ENCODE assay signal across 15 mouse cellular contexts in the genomic region with DNA sequence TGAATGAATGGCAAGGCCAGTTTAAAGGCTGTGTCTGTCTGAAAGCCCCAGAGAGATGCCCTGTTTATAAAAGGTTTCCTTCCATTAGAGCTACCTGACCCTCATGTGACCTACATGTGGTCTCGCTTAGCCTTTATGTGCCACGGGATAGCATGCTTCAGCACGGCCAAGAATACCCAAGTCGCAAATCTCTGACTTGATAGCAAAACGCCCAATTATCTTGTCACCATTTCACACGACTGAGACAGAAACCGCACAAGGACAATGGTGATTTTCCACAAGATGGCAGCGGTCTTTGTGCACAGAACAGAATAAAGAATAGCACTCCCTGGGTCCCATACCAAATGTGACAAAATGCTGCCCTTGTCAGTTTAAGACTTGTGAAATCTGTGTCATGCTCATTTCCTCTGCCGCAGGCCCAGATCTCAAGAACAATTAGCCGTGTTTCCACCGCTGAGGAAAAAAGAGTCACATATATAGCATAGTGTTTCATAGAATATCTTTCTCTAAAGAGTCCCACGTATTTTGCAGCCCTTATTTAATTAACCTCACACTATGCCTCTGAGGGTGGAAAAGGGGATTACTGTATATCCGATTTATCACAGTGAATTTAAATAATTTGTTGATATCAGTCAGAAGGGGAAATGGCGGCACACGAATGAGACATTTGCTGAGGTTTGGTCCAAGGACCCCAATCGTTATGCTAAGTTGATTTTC.
A peak's percentile ranks its signal among the peaks of the same experiment; 100 is the strongest.
DNase-seq lines count a peak whose midpoint lies in the region; ATAC-seq lines count a peak whose summit lies in the region.
"Had no signal": no experiment of that assay in that cellular context is flagged by ENCODE, and none has a peak within 500 bp of the region (broad histone marks: within the 10 kb centered on the region; RNA-seq: fewer than 3 reads in every experiment).

No protein-coding gene starts in this region.

- intact Hi-C loops in gastrocnemius, postnatal 14 days (cut with DNase I; ENCODE audit: low total_unique reads), result no loop called here

- H3K27ac ChIP-seq in forebrain, embryonic 16.5 days (ENCODE audit: low read length), result no peak overlapping the region
- H3K27ac ChIP-seq in limb, embryonic 11.5 days (replicated peaks; ENCODE audit: low read depth, low read length), result no peak overlapping the region
- H3K27ac ChIP-seq in neural tube, embryonic 14.5 days (ENCODE audit: low read depth, low read length), result no peak overlapping the region
- H3K27ac ChIP-seq: layer of hippocampus, adult 2 months had no signal

- H3K4me3 ChIP-seq in forebrain, embryonic 16.5 days (replicated peaks; ENCODE audit: low read length), result no peak overlapping the region
- H3K4me3 ChIP-seq in limb, embryonic 11.5 days (ENCODE audit: low read depth, low read length), result no peak overlapping the region
- H3K4me3 ChIP-seq in neural tube, embryonic 14.5 days (ENCODE audit: low read depth, low read length), result no peak overlapping the region
- H3K4me3 ChIP-seq: layer of hippocampus, adult 2 months; megakaryocyte, embryonic 14.5 days had no signal

- DNase-seq in embryo, embryonic 9.5 days (ENCODE audit: extremely low spot score), result peak; percentile 54
- peak; percentile 55 for DNase-seq in limb, embryonic 11.5 days (ENCODE audit: low spot score)
- no peak for DNase-seq in gastrocnemius, postnatal 14 days
- DNase-seq in layer of hippocampus, adult 8-10 months (ENCODE audit: low spot score in 2 of 2), result no peak
- no peak for DNase-seq in ovary, adult 18-20 months (ENCODE audit: low spot score)
- DNase-seq: heart, postnatal 14 days; kidney, adult 8-10 months; left cerebral cortex, postnatal 4 days; lung, adult 18-20 months; thymus, adult 2 months had no signal

- no peaks in the 10 kb centered on the region for H3K36me3 ChIP-seq in forebrain, embryonic 16.5 days (ENCODE audit: control insufficient read depth, insufficient read depth)
- H3K36me3 ChIP-seq in limb, embryonic 11.5 days (ENCODE audit: control insufficient read depth, insufficient read depth, low read length), result no peaks in the 10 kb centered on the region
- H3K36me3 ChIP-seq in neural tube, embryonic 14.5 days (ENCODE audit: control insufficient read depth, insufficient read depth, low read length), result no peaks in the 10 kb centered on the region

- H3K9ac ChIP-seq in forebrain, embryonic 16.5 days (replicated peaks; ENCODE audit: low read depth, low read length), result no peak overlapping the region
- no peak overlapping the region for H3K9ac ChIP-seq in limb, embryonic 11.5 days (ENCODE audit: low read length)
- H3K9ac ChIP-seq in neural tube, embryonic 14.5 days (replicated peaks; ENCODE audit: low read depth, low read length), result no peak overlapping the region

- H3K9me3 ChIP-seq in forebrain, embryonic 16.5 days (ENCODE audit: control insufficient read depth, low read length), result no peaks in the 10 kb centered on the region
- no peaks in the 10 kb centered on the region for H3K9me3 ChIP-seq in limb, embryonic 11.5 days (ENCODE audit: control insufficient read depth, low read length)
- H3K9me3 ChIP-seq in neural tube, embryonic 14.5 days (ENCODE audit: control insufficient read depth, low read length), result no peaks in the 10 kb centered on the region
- H3K9me3 ChIP-seq: megakaryocyte, embryonic 14.5 days had no signal

- 37% methylated on average over 16 of the region's 16 CpGs for WGBS in forebrain, embryonic 16.5 days
- 34% methylated on average over 16 of the region's 16 CpGs for WGBS in limb, embryonic 11.5 days
- WGBS in neural tube, embryonic 14.5 days, result 21% methylated on average over 16 of the region's 16 CpGs

- peak; percentile 75 for ATAC-seq in forebrain, embryonic 16.5 days
- ATAC-seq in limb, embryonic 11.5 days (ENCODE audit: insufficient number of reproducible peaks, low FRiP score, low TSS enrichment, low read depth), result 0 out of 2 replicates have a peak, but pooled peaks have one; percentile 44
- ATAC-seq in neural tube, embryonic 14.5 days (ENCODE audit: low read depth), result peak; percentile 38; the same call in 1 of the 2 replicates
- no peak for ATAC-seq in frontal cortex, adult (ENCODE audit: low TSS enrichment)

- H3K27me3 ChIP-seq in forebrain, embryonic 16.5 days (replicated peaks; ENCODE audit: control insufficient read depth, insufficient read depth, low read length), result no peaks in the 10 kb centered on the region
- H3K27me3 ChIP-seq in limb, embryonic 11.5 days (ENCODE audit: control insufficient read depth, insufficient read depth, low read length), result no peaks in the 10 kb centered on the region
- H3K27me3 ChIP-seq in neural tube, embryonic 14.5 days (ENCODE audit: control insufficient read depth, insufficient read depth, low read length), result no peaks in the 10 kb centered on the region
- H3K27me3 ChIP-seq: megakaryocyte, embryonic 14.5 days had no signal

- H3K4me1 ChIP-seq in forebrain, embryonic 16.5 days (replicated peaks; ENCODE audit: control insufficient read depth, insufficient read depth, low read length), result peaks cover 2% of the 10 kb centered on the region; the same call in 1 of the 2 replicates
- no peaks in the 10 kb centered on the region for H3K4me1 ChIP-seq in limb, embryonic 11.5 days (ENCODE audit: control insufficient read depth, insufficient read depth, low read length)
- H3K4me1 ChIP-seq in neural tube, embryonic 14.5 days (ENCODE audit: control insufficient read depth, insufficient read depth, low read length), result 0 out of 2 replicates have a peak, but pooled peaks cover 4% of the 10 kb centered on the region

- no peak overlapping the region for H3K4me2 ChIP-seq in forebrain, embryonic 16.5 days (ENCODE audit: low read length)
- H3K4me2 ChIP-seq in limb, embryonic 11.5 days (ENCODE audit: low read depth, severe bottlenecking), result no peak overlapping the region
- H3K4me2 ChIP-seq in neural tube, embryonic 14.5 days (ENCODE audit: low read depth, low read length), result no peak overlapping the region

Comparison
In these comparisons a context has a peak if more than half of its experiments do, and no peak if none do; other contexts are left out.
1. DNase-seq: peak in embryo, embryonic 9.5 days (single experiment) and limb, embryonic 11.5 days (single experiment); none in gastrocnemius, postnatal 14 days (single experiment), layer of hippocampus, adult 8-10 months (0 of 2) and ovary, adult 18-20 months (single experiment).